ENCODE assay signal across 8 mouse cellular contexts in genomic region chr5:82966180-82966579, GRCm38 (mm10).
DNase-seq lines count a peak whose midpoint lies in the region; ATAC-seq and TF ChIP-seq lines count a peak whose summit lies in the region.
"Had no signal": no experiment of that assay in that cellular context is flagged by ENCODE, and none has a peak within 500 bp of the region (broad histone marks: within the 10 kb centered on the region; RNA-seq: fewer than 3 reads in every experiment).

No protein-coding gene starts in this region.

- H3K4me1 ChIP-seq in forebrain, embryonic 14.5 days (ENCODE audit: control insufficient read depth, insufficient read depth, low read length) = no peaks in the 10 kb centered on the region
- no peaks in the 10 kb centered on the region for H3K4me1 ChIP-seq in midbrain, embryonic 12.5 days

- ATAC-seq in forebrain, embryonic 14.5 days = peak; percentile 94
- ATAC-seq in midbrain, embryonic 12.5 days (ENCODE audit: low FRiP score, low read depth) = peak; percentile 92
- ATAC-seq in inflammation-experienced regulatory T-cells, adult 6 months = no peak

- no peak for TF ChIP-seq CTCF in layer of hippocampus, adult 2 months (conservative IDR thresholded peaks at IDR 0.05)

- H3K4me3 ChIP-seq in forebrain, embryonic 14.5 days (ENCODE audit: low read depth, low read length) = no peak overlapping the region
- no peak overlapping the region for H3K4me3 ChIP-seq in layer of hippocampus, adult 2 months
- H3K4me3 ChIP-seq in midbrain, embryonic 12.5 days = no peak overlapping the region

- H3K4me2 ChIP-seq in forebrain, embryonic 14.5 days (ENCODE audit: low read length) = no peak overlapping the region
- H3K4me2 ChIP-seq in midbrain, embryonic 12.5 days (replicated peaks) = no peak overlapping the region

- no peaks in the 10 kb centered on the region; the same call in 1 of the 2 replicates for H3K27me3 ChIP-seq in forebrain, embryonic 14.5 days (replicated peaks; ENCODE audit: control insufficient read depth, insufficient read depth, low read length)
- no peaks in the 10 kb centered on the region for H3K27me3 ChIP-seq in midbrain, embryonic 12.5 days

- H3K36me3 ChIP-seq in forebrain, embryonic 14.5 days (ENCODE audit: control insufficient read depth, insufficient read depth, low read length) = no peaks in the 10 kb centered on the region
- H3K36me3 ChIP-seq in midbrain, embryonic 12.5 days = no peaks in the 10 kb centered on the region

- DNase-seq in Muller cell, postnatal 12 days (ENCODE audit: inconsistent ontology term) = peak; percentile 91
- DNase-seq in adrenal gland, postnatal 14 days = peak; percentile 53
- peak; percentile 89 for DNase-seq in forebrain, embryonic 14.5 days (ENCODE audit: low spot score)
- DNase-seq in layer of hippocampus, adult 2 months (ENCODE audit: low spot score in 2 of 2) = peak; percentile 47 to 72
- no peak for DNase-seq in kidney, postnatal 10 days

- no peaks in the 10 kb centered on the region for H3K9me3 ChIP-seq in forebrain, embryonic 14.5 days (replicated peaks; ENCODE audit: control insufficient read depth, low read length)
- no peaks in the 10 kb centered on the region for H3K9me3 ChIP-seq in midbrain, embryonic 12.5 days

- H3K9ac ChIP-seq in forebrain, embryonic 14.5 days (ENCODE audit: low read length) = no peak overlapping the region
- H3K9ac ChIP-seq in midbrain, embryonic 12.5 days (replicated peaks) = no peak overlapping the region
- H3K9ac ChIP-seq: liver, embryonic 14.5 days had no signal

- 16% methylated on average over 5 of the region's 5 CpGs for WGBS in forebrain, embryonic 14.5 days
- 30% methylated on average over 5 of the region's 5 CpGs for WGBS in midbrain, embryonic 12.5 days

- H3K27ac ChIP-seq in forebrain, embryonic 14.5 days (ENCODE audit: low read depth, low read length) = peak overlapping the region; percentile 36; the same call in 1 of the 2 replicates
- no peak overlapping the region for H3K27ac ChIP-seq in layer of hippocampus, adult 2 months
- no peak overlapping the region for H3K27ac ChIP-seq in midbrain, embryonic 12.5 days (replicated peaks)
- H3K27ac ChIP-seq: liver, embryonic 14.5 days had no signal
